Mouse (Mus musculus) G1E (cell line): ENCODE measurements at regions not wholly inside any gene's neighbourhood (a gene's known extent, or its start where the extent isn't known, plus 50 kb on each side); places are given as distances from the start of the nearest gene placed in this dataset.

ENCODE experiments used
- CTCF ChIP-seq: IDR thresholded peaks from 2 replicates; pipeline ENCODE4 v1.5.1; 2012; ENCODE audit warnings: low read depth, low read length, inconsistent platforms, mixed read lengths
- GATA1 ChIP-seq: IDR thresholded peaks from 2 replicates; pipeline ENCODE4 v1.6.1; 2012; ENCODE audit warnings: borderline replicate concordance, low read length, inconsistent platforms, mixed read lengths

- TF ChIP-seq CTCF (no peak), GATA1 (no peak)
These were observed 107.6 kb upstream of the Cxcl12 start for GRCm38 (mm10) chr6:117060688-117061087.
